Mouse (Mus musculus): ENCODE data around the gene Sbno2. TPM values are rescaled to one million over a fixed set of nuclear protein-coding genes. Genes with fewer than 3 reads are reported as not detected.

The Sbno2 gene
- polyA plus RNA-seq, 1 experiment from 2014 or later = 5.6 TPM

DNA sequence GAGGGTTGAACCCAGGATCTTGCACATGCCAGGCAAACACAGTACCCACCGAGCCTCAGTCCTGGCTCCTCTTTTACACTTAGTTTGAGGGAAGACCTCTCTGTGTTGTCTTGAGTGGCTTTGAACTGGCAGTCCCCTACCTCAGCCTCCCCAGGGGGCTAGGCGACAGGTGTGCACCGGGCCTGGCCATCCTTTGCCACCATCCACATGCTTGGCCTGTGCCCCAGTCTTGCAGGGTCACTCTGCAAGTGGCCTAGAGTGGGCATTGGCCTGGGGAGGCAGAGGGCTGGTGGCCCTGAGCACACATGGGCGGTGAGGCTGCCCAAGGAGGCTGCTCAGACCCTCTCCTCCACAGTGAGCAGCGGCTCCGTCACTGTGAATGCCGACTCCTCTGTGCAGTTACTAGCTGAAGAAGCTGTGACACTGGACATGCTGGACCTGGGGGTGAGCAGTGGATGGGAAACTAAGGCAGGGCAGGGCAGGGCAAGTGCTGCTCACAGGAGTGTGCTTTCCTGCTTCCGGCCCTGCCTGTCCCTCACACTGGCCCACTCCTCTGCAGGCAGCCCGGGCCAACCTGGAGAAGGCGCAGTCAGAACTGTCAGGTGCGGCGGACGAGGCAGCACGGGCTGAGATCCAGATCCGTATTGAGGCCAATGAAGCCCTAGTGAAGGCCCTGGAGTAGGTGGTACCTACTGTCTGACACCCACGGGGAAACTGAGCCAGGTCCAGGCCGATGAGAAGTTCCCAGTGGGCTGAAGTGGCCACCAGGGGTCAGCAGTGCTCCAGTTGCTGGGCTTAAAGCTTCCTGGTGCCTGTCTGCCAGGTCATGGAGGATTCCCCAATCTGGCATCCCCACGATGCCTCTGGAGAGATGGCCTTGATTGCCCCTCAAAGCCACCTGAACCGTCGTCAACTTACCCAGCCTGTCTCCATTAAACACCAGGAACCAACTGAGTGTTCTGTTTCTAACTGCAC is 39.8 kb upstream of the Sbno2 start:
- Histone ChIP-seq H3K27ac (replicated peaks; ENCODE audit: low read depth, low read length) (no peak overlapping the region), H3K4me2 (ENCODE audit: low read depth, low read length) (no peak overlapping the region), H3K9ac (replicated peaks; ENCODE audit: low read length) (no peak overlapping the region), H3K9me3 (replicated peaks; ENCODE audit: control insufficient read depth, low read length) (no peaks in the 10 kb centered on the region), H3K4me1 (ENCODE audit: control insufficient read depth, insufficient read depth, low read length) (no peaks in the 10 kb centered on the region; the same call in 1 of the 2 replicates), H3K27me3 (ENCODE audit: control insufficient read depth, insufficient read depth, low read length) (no peaks in the 10 kb centered on the region), H3K4me3 (ENCODE audit: low read depth, low read length) (0 out of 2 replicates have a peak overlapping the region, but pooled peaks have one; percentile 3), H3K36me3 (replicated peaks; ENCODE audit: control insufficient read depth, insufficient read depth, low read depth, low read length) (peaks cover 13% of the 10 kb centered on the region)
- ATAC-seq (replicated peaks; ENCODE audit: insufficient number of reproducible peaks, low FRiP score, low TSS enrichment, low read depth) = no peak
- WGBS = 78% methylated on average over 20 of the region's 20 CpGs
- peak; percentile 79 for DNase-seq (ENCODE audit: low spot score)

DNA sequence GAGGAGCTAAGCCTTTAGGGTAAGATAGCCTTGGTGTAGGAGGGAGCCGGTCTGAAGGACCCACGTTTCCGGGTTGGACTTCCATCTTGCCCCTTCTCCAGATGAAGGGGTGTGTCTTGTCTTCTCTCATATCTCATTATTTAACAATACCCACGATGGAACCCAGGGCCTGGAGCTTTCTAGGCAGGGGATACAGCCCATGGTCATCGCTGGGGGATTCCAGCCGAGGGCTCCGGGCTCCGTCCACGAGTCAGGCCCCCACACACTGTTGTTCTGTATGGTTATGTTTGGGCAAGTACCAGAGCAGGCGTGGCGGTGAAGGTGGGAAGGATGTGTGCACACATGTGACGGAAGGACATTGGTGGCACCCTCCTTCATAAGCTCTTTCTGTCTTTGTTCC is 38.8 kb upstream of the Sbno2 start:
- Histone ChIP-seq H3K27me3 (ENCODE audit: control insufficient read depth, insufficient read depth, low read length) (0 out of 2 replicates have a peak, but pooled peaks cover 2% of the 10 kb centered on the region), H3K4me1 (ENCODE audit: control insufficient read depth, insufficient read depth, low read length) (peaks cover 3% of the 10 kb centered on the region), H3K9ac (replicated peaks; ENCODE audit: low read length) (no peak overlapping the region), H3K27ac (replicated peaks; ENCODE audit: low read depth, low read length) (no peak overlapping the region), H3K9me3 (replicated peaks; ENCODE audit: control insufficient read depth, low read length) (no peaks in the 10 kb centered on the region), H3K36me3 (replicated peaks; ENCODE audit: control insufficient read depth, insufficient read depth, low read depth, low read length) (peaks cover 13% of the 10 kb centered on the region), H3K4me2 (ENCODE audit: low read depth, low read length) (no peak overlapping the region), H3K4me3 (ENCODE audit: low read depth, low read length) (no peak overlapping the region)
- DNase-seq (ENCODE audit: low spot score) (no peak), ATAC-seq (replicated peaks; ENCODE audit: insufficient number of reproducible peaks, low FRiP score, low TSS enrichment, low read depth) (no peak)
- WGBS = 95% methylated on average over 12 of the region's 12 CpGs

DNA sequence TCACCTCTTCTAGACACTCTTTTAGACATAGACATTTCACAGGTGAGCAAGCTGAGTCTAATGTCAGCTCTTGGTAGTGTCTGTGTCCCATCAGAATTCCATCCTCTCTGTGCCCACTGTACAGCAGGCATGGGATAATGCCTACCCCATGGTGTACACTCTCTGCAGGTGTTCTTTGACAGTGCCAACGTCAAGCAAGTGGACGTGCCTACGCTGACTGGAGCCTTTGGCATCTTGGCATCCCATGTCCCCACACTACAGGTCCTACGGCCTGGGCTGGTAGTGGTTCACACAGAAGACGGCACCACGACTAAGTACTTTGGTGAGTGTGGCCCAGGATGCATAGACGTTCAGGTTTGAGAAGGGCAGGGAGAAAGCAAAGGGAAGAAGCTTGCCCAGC is 38.3 kb upstream of the Sbno2 start:
- Histone ChIP-seq H3K9ac (replicated peaks; ENCODE audit: low read length) (no peak overlapping the region), H3K4me2 (ENCODE audit: low read depth, low read length) (no peak overlapping the region), H3K27ac (replicated peaks; ENCODE audit: low read depth, low read length) (no peak overlapping the region), H3K36me3 (replicated peaks; ENCODE audit: control insufficient read depth, insufficient read depth, low read depth, low read length) (peaks cover 13% of the 10 kb centered on the region), H3K9me3 (replicated peaks; ENCODE audit: control insufficient read depth, low read length) (no peaks in the 10 kb centered on the region), H3K4me3 (ENCODE audit: low read depth, low read length) (0 out of 2 replicates have a peak overlapping the region, but pooled peaks have one; percentile 3), H3K27me3 (ENCODE audit: control insufficient read depth, insufficient read depth, low read length) (0 out of 2 replicates have a peak, but pooled peaks cover 2% of the 10 kb centered on the region), H3K4me1 (ENCODE audit: control insufficient read depth, insufficient read depth, low read length) (peaks cover 4% of the 10 kb centered on the region)
- ATAC-seq (replicated peaks; ENCODE audit: insufficient number of reproducible peaks, low FRiP score, low TSS enrichment, low read depth) = no peak
- 94% methylated on average over 7 of the region's 7 CpGs for WGBS
- DNase-seq (ENCODE audit: low spot score) = no peak

DNA sequence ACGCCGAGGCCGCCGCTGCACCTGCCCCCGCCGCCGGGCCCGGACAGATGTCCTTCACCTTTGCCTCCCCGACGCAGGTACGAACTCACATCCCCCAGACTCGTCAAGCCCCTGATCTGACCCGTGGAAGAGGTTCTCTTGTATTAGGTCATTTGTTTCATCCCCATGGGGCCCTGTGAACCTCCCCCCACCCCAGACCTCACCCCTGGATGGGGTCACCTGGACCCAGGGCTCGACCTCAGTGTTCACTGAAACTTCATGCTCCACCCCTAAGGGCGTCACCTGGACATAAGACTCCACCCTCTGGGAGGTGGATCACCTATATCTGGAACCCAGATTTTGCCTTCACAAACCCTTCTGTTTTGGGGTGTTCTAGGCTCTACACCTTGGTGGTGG is 37.2 kb upstream of the Sbno2 start:
- DNase-seq (ENCODE audit: low spot score) (no peak), ATAC-seq (replicated peaks; ENCODE audit: insufficient number of reproducible peaks, low FRiP score, low TSS enrichment, low read depth) (no peak; the same call in 1 of the 2 replicates)
- under 1% methylated on average over 15 of the region's 15 CpGs for WGBS
- H3K36me3 ChIP-seq (replicated peaks; ENCODE audit: control insufficient read depth, insufficient read depth, low read depth, low read length) = peaks cover 13% of the 10 kb centered on the region
- H3K4me1 ChIP-seq (ENCODE audit: control insufficient read depth, insufficient read depth, low read length) = peaks cover 10% of the 10 kb centered on the region
- H3K9me3 ChIP-seq (replicated peaks; ENCODE audit: control insufficient read depth, low read length) = no peaks in the 10 kb centered on the region
- H3K4me2 ChIP-seq (ENCODE audit: low read depth, low read length) = peak overlapping the region; percentile 89
- peak overlapping the region; percentile 75 for H3K4me3 ChIP-seq (ENCODE audit: low read depth, low read length)
- peak overlapping the region; percentile 85 for H3K9ac ChIP-seq (replicated peaks; ENCODE audit: low read length)
- peak overlapping the region; percentile 72 for H3K27ac ChIP-seq (replicated peaks; ENCODE audit: low read depth, low read length)
- peaks cover 5% of the 10 kb centered on the region; the same call in 1 of the 2 replicates for H3K27me3 ChIP-seq (ENCODE audit: control insufficient read depth, insufficient read depth, low read length)

DNA sequence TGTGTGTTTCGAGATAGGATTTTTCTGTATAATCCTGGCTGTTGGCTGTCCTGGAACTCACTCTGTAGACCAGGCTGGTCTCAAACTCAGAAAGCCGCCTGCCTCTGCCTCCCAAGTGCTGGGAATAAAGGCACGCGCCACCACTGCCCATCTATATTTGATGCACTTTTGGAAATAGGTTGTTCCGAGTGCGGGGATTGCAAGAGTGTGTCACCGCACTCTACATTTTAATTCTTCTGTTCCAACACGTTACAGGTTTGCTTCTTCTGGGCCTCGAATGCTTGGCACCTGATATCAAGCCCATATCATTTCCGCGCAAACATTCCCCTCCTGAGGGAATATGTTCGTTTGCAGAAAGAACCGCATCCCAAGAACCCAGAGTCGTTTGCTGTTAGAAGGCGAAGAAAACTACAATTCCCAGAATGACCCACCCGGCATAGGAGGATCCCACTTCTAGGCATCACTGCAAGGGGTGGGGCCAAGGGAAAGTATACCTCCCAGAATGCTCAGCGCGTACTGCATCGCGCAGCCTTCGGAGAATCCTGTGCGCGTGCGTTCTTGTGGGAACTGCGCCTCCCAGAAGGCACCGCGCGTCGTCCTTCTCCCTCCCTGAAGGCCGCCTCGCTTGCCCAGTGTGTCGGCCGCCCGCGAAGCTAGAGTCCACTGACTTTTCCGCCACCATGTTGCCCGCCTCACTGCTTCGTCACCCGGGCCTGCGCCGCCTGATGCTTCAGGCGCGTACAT is 36.6 kb upstream of the Sbno2 start:
- H3K9ac ChIP-seq (replicated peaks; ENCODE audit: low read length) = peak overlapping the region; percentile 85
- peak overlapping the region; percentile 89 for H3K4me2 ChIP-seq (ENCODE audit: low read depth, low read length)
- peaks cover 13% of the 10 kb centered on the region for H3K36me3 ChIP-seq (replicated peaks; ENCODE audit: control insufficient read depth, insufficient read depth, low read depth, low read length)
- H3K27me3 ChIP-seq (ENCODE audit: control insufficient read depth, insufficient read depth, low read length) = peaks cover 10% of the 10 kb centered on the region
- no peaks in the 10 kb centered on the region for H3K9me3 ChIP-seq (replicated peaks; ENCODE audit: control insufficient read depth, low read length)
- WGBS = 1% methylated on average over 40 of the region's 43 CpGs
- H3K4me1 ChIP-seq (ENCODE audit: control insufficient read depth, insufficient read depth, low read length) = peaks cover 14% of the 10 kb centered on the region
- peak; percentile 100 for DNase-seq (ENCODE audit: low spot score)
- H3K4me3 ChIP-seq (ENCODE audit: low read depth, low read length) = peak overlapping the region; percentile 75
- ATAC-seq (replicated peaks; ENCODE audit: insufficient number of reproducible peaks, low FRiP score, low TSS enrichment, low read depth) = peak; percentile 78
- peak overlapping the region; percentile 72 for H3K27ac ChIP-seq (replicated peaks; ENCODE audit: low read depth, low read length)

DNA sequence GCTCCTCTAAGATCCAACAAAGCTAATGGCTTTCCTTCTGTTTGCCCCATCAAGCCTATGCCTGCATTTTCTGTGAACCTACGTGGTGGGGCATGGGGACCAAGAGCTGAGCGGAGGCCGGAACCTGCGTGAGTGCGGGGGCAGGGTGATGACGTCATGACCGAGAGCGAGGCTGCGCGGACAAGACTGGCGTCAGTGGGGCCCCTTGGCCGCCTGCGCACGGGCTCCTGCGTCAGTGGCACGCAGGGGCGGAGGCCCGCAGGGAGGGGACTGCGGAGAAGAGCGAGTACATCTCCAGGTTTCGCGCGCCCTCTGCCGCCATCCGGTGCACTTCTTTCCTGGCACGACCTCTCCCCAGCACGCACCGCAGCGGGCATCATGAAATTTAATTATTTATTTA is 35.9 kb upstream of the Sbno2 start:
- Histone ChIP-seq H3K27me3 (ENCODE audit: control insufficient read depth, insufficient read depth, low read length) (peaks cover 17% of the 10 kb centered on the region), H3K4me3 (ENCODE audit: low read depth, low read length) (peak overlapping the region; percentile 75), H3K27ac (replicated peaks; ENCODE audit: low read depth, low read length) (no peak overlapping the region), H3K4me1 (ENCODE audit: control insufficient read depth, insufficient read depth, low read length) (peaks cover 14% of the 10 kb centered on the region), H3K9me3 (replicated peaks; ENCODE audit: control insufficient read depth, low read length) (no peaks in the 10 kb centered on the region), H3K36me3 (replicated peaks; ENCODE audit: control insufficient read depth, insufficient read depth, low read depth, low read length) (peaks cover 12% of the 10 kb centered on the region), H3K4me2 (ENCODE audit: low read depth, low read length) (peak overlapping the region; percentile 53), H3K9ac (replicated peaks; ENCODE audit: low read length) (peak overlapping the region; percentile 39)
- DNase-seq (ENCODE audit: low spot score) (peak; percentile 95), ATAC-seq (replicated peaks; ENCODE audit: insufficient number of reproducible peaks, low FRiP score, low TSS enrichment, low read depth) (peak; percentile 45; the same call in 1 of the 2 replicates)
- WGBS = under 1% methylated on average over 29 of the region's 29 CpGs

DNA sequence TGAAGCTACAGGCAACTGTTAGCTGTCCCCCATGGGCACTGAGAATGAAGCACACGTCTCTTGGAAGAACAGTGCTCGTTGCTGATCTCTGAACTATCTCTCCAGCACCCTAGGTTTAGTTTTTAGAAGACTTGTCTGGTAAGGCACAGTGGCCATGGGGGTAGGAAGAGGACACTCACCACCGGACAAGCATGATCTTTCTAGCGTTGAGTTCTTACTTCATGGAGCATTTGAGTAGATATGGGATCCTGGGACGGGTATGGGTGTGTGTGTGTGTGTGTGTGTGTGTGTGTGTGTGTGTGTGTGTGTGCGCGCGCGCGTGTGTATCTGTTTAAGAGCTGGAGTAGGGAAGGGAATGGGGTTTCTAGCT is 35.3 kb upstream of the Sbno2 start, which contains the start of gene Cbarp:
Gene Cbarp (minus strand): TSS at position 170 of the 370 bp plus-strand sequence.
- H3K27ac ChIP-seq (replicated peaks; ENCODE audit: low read depth, low read length) = no peak within 1 kb of the TSS
- peaks cover 9% of the 10 kb centered on the region for H3K36me3 ChIP-seq (replicated peaks; ENCODE audit: control insufficient read depth, insufficient read depth, low read depth, low read length)
- DNase-seq (ENCODE audit: low spot score) (no peak), ATAC-seq (replicated peaks; ENCODE audit: insufficient number of reproducible peaks, low FRiP score, low TSS enrichment, low read depth) (no peak)
- H3K4me2 ChIP-seq (ENCODE audit: low read depth, low read length) = peak within 1 kb of the TSS; percentile 53
- H3K27me3 ChIP-seq (ENCODE audit: control insufficient read depth, insufficient read depth, low read length) = peaks cover 19% of the 10 kb centered on the region
- H3K4me3 ChIP-seq (ENCODE audit: low read depth, low read length) = peak within 1 kb of the TSS; percentile 76
- H3K9me3 ChIP-seq (replicated peaks; ENCODE audit: control insufficient read depth, low read length) = no peaks in the 10 kb centered on the region
- peaks cover 14% of the 10 kb centered on the region for H3K4me1 ChIP-seq (ENCODE audit: control insufficient read depth, insufficient read depth, low read length)
- peak within 1 kb of the TSS; percentile 39 for H3K9ac ChIP-seq (replicated peaks; ENCODE audit: low read length)
- 73% methylated on average over 10 of the region's 10 CpGs for WGBS

Measured in embryonic facial prominence, embryonic 11.5 days (tissue).